Mouse (Mus musculus) stomach, embryonic 14.5 days (tissue): ENCODE measurements around the gene Smarcal1. TPM values are rescaled to one million over a fixed set of nuclear protein-coding genes. Genes with fewer than 3 reads are reported as not detected.
A peak's percentile ranks its signal among the peaks of the same experiment; 100 is the strongest.

Experiments used
- ATAC-seq: fragments of 200-750 bp; cut with Nextera tagmentation; 2 replicates; pipeline ENCODE4 v1.8.0; 2017; ENCODE audit warnings: low read depth, moderate TSS enrichment; ENCODE audit not compliant: insufficient number of reproducible peaks, insufficient read depth, low FRiP score
- H3K27ac ChIP-seq: fragments of 300-500 bp; sonication (generic); 2 replicates; pipeline ENCODE4 v1.5.1; 2014; ENCODE audit warnings: mild to moderate bottlenecking, low read length, moderate library complexity, mixed read lengths
- H3K27me3 ChIP-seq: fragments of 300-500 bp; sonication (generic); 2 replicates; pipeline ENCODE4 v1.6.1; 2014; ENCODE audit warnings: low read length, control low read depth, mixed read lengths; ENCODE audit not compliant: control insufficient read depth, insufficient read depth
- H3K36me3 ChIP-seq: fragments of 300-500 bp; sonication (generic); 2 replicates; pipeline ENCODE4 v1.6.1; 2014; ENCODE audit warnings: mild to moderate bottlenecking, control low read depth, low read length, moderate library complexity, mixed read lengths; ENCODE audit not compliant: control insufficient read depth, insufficient read depth
- H3K4me1 ChIP-seq: fragments of 300-500 bp; sonication (generic); 2 replicates; pipeline ENCODE4 v1.6.1; 2014; ENCODE audit warnings: low read length, control low read depth, mixed read lengths; ENCODE audit not compliant: control insufficient read depth, insufficient read depth
- H3K4me2 ChIP-seq: fragments of 300-500 bp; sonication (generic); replicated peaks from 2 replicates; pipeline ENCODE4 v1.6.1; 2014; ENCODE audit warnings: low read depth, low read length, control low read depth
- H3K4me3 ChIP-seq: fragments of 300-500 bp; sonication (generic); 2 replicates; pipeline ENCODE4 v1.5.1; 2014; ENCODE audit warnings: low read depth, low read length, control low read depth
- H3K9ac ChIP-seq: fragments of 300-500 bp; sonication (generic); replicated peaks from 2 replicates; pipeline ENCODE4 v1.6.1; 2014; ENCODE audit warnings: low read depth, mild to moderate bottlenecking, control low read depth, low read length, moderate library complexity, mixed read lengths
- H3K9me3 ChIP-seq: fragments of 300-500 bp; sonication (generic); 2 replicates; pipeline ENCODE4 v1.6.1; 2016; ENCODE audit warnings: low read depth, low read length, control low read depth; ENCODE audit not compliant: control insufficient read depth
- WGBS: fragments of 180-500 bp; shearing (Covaris S2); extraction: QIAGEN DNeasy Blood & Tissue Kit; methylation state at CpG from one replicate; pipeline ENCODE4 v1.1.7; 2014; 5-methylcytosine and 5-hydroxymethylcytosine counted together
- polyA plus RNA-seq: library from polyadenylated mRNA; unstranded; fragments of >200 nt; fragmentation: Nextera tagmentation; extraction: Ambion mirVana; gene quantifications from 2 replicates; pipeline ENCODE4 v1.2.1, GENCODE M21; 2014

The Smarcal1 gene
- polyA plus RNA-seq, 1 experiment from 2014 or later: 29.2 TPM

DNA sequence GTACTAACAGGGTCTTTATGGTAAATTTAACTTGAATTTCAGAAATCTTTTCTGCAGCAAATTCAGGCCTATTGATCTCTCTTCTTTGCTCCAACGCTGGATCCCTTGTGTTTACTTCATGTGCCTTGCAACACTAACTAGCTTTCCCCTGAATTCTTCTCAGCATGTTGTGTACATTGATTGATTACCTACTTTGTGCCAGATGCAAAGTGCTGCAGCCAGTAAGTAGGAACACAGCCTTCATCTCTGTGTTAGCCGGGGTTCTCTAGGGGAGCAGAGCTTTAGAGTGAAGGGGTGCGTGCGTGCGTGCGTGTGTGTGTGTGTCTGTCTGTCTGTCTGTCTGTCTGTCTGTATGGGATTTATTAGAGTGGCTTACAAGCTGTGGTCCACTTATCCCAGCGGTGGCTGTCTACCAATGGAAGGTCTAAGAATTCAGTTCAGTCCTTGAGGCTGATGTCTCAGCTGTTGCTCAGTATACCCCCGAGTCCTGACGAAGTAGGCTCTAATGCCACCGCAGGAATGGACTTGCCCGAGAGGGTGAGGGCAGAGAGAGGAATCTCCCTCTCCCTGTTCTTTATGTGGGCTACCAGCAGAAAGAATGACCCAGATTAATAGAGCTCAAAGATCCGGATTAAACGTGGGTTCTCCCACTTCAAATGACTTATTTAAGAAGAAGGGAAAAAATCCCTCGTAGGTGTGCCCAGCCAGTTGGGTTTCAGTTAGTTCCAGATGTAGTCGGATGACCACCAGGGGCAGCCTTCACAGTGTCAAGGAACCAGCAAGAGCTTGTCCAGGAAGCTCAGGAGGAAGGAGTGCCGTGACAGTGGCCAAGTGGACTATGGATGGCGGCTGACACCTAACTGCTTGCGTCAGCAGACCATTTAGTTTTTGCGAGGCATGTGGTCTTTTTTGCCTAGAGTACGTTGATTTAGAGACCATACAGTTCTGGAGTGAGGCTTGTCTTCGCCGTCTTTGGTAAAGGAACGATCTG is 27.1 kb downstream of the Smarcal1 start:
- Histone ChIP-seq H3K27me3 (no peaks in the 10 kb centered on the region), H3K4me1 (no peaks in the 10 kb centered on the region), H3K36me3 (peaks cover 43% of the 10 kb centered on the region), H3K4me2 (no peak overlapping the region), H3K27ac (no peak overlapping the region), H3K9me3 (no peaks in the 10 kb centered on the region), H3K4me3 (no peak overlapping the region), H3K9ac (no peak overlapping the region)
- WGBS: 78% methylated on average over 23 of the region's 23 CpGs
- no peak for ATAC-seq

GRCm38 (mm10) chr1:72612172-72612571 is 29.1 kb downstream of the Smarcal1 start:
- WGBS: 91% methylated on average over 6 of the region's 6 CpGs
- Histone ChIP-seq H3K27me3 (no peaks in the 10 kb centered on the region), H3K9ac (no peak overlapping the region), H3K4me2 (no peak overlapping the region), H3K27ac (no peak overlapping the region), H3K4me3 (no peak overlapping the region), H3K9me3 (no peaks in the 10 kb centered on the region), H3K4me1 (no peaks in the 10 kb centered on the region), H3K36me3 (peaks cover 54% of the 10 kb centered on the region)
- no peak for ATAC-seq

DNA sequence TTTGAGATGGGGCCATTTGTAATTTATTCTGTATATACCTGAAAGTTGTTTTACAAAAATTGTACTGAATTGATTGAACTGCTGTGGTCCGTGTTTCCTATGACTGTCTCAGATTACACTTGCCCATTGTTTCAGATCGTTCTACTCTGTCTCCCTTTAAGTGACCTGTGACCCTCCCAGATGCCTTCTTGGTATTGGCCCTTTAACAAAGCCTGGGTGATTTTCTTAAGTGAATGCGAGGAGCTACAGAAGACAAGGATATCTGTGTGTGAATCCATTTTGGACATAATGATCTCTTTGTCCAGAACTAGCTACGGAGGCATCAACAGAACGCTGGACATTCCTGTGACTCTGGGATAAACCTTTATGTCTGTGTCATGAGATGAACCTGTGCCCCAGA is 52.2 kb downstream of the Smarcal1 start:
- Histone ChIP-seq H3K27me3 (no peaks in the 10 kb centered on the region), H3K9me3 (no peaks in the 10 kb centered on the region), H3K4me1 (no peaks in the 10 kb centered on the region), H3K9ac (no peak overlapping the region), H3K4me3 (no peak overlapping the region), H3K4me2 (no peak overlapping the region), H3K27ac (no peak overlapping the region), H3K36me3 (peaks cover 16% of the 10 kb centered on the region)
- no peak for ATAC-seq
- 54% methylated on average over 5 of the region's 5 CpGs for WGBS

GRCm38 (mm10) chr1:72640658-72641410 is 57.8 kb downstream of the Smarcal1 start:
- Histone ChIP-seq H3K4me2 (peak overlapping the region; percentile 40), H3K4me3 (peak overlapping the region; percentile 16; the same call in 1 of the 2 replicates), H3K9ac (no peak overlapping the region), H3K27ac (no peak overlapping the region), H3K27me3 (no peaks in the 10 kb centered on the region), H3K9me3 (no peaks in the 10 kb centered on the region), H3K36me3 (no peaks in the 10 kb centered on the region), H3K4me1 (no peaks in the 10 kb centered on the region)
- 40% methylated on average over 49 of the region's 49 CpGs for WGBS
- no peak for ATAC-seq

DNA sequence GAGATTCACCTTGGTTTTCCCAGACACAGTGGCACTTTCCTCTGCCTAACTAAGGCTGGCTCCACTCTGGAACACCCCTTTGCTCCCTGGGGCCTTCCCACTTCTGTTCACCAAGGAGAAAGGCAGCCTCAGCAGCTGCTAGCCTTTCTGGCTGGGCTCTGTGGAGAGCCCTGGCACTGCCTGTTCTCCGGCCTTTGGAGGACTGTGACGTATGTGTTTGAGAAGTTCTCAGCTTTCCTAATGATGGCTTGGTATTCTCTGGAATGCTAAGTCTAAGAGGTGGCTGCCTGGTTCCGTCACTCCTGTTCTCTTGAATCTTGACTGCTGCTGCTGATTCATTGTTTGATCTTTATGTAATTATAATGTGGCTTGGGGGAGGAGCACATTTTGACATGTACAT is 90.0 kb downstream of the Smarcal1 start:
- ATAC-seq: no peak
- Histone ChIP-seq H3K9ac (no peak overlapping the region), H3K9me3 (no peaks in the 10 kb centered on the region), H3K36me3 (no peaks in the 10 kb centered on the region), H3K4me1 (no peaks in the 10 kb centered on the region), H3K4me3 (no peak overlapping the region), H3K27me3 (no peaks in the 10 kb centered on the region), H3K4me2 (no peak overlapping the region), H3K27ac (no peak overlapping the region)
- 21% methylated on average over 3 of the region's 3 CpGs for whole genome bisulfite sequencing

Other genes starting within 250 kb of the Smarcal1 start
- gene March4, start 46.3 kb upstream of the Smarcal1 start, polyA plus RNA-seq: 0.10 and 0.13 TPM in 2 replicates
- gene Ankar, start 117.3 kb downstream of the Smarcal1 start, polyA plus RNA-seq: not detected in 2 replicates
- 2,303 and 2,476 TPM in 2 replicates for gene Rpl37a, start 128.0 kb downstream of the Smarcal1 start, polyA plus RNA-seq
- gene Igfbp2, start 241.3 kb downstream of the Smarcal1 start, polyA plus RNA-seq: 631 and 633 TPM in 2 replicates